Mouse (Mus musculus) forebrain, embryonic 14.5 days (tissue): Measurements from ENCODE around the gene Utp14a. TPM values are rescaled to one million over a fixed set of nuclear protein-coding genes. Genes with fewer than 3 reads are reported as not detected.
A peak's percentile ranks its signal among the peaks of the same experiment; 100 is the strongest.

Experiments used
- ATAC-seq: fragments of 200-750 bp; cut with Nextera tagmentation; 2 replicates; pipeline ENCODE4 v1.8.0; 2017; ENCODE audit warnings: mild to moderate bottlenecking, moderate library complexity
- DNase-seq: peaks from one replicate; pipeline ENCODE4 v3.0.0-alpha.2; 2015; ENCODE audit warnings: low spot score
- H3K27ac ChIP-seq: fragments of 300-500 bp; sonication (generic); 2 replicates; pipeline ENCODE4 v1.5.1; 2014; ENCODE audit warnings: low read depth, mild to moderate bottlenecking, control low read depth, low read length, moderate library complexity
- H3K27me3 ChIP-seq: fragments of 300-500 bp; sonication (generic); replicated peaks from 2 replicates; pipeline ENCODE4 v1.6.1; 2014; ENCODE audit warnings: low read length, control low read depth, mixed read lengths; ENCODE audit not compliant: control insufficient read depth, insufficient read depth
- H3K36me3 ChIP-seq: fragments of 300-500 bp; sonication (generic); 2 replicates; pipeline ENCODE4 v1.6.1; 2014; ENCODE audit warnings: low read length, control low read depth; ENCODE audit not compliant: control insufficient read depth, insufficient read depth
- H3K4me1 ChIP-seq: fragments of 300-500 bp; sonication (generic); 2 replicates; pipeline ENCODE4 v1.6.1; 2014; ENCODE audit warnings: antibody characterized with exemption, low read length, control low read depth; ENCODE audit not compliant: control insufficient read depth, insufficient read depth
- H3K4me2 ChIP-seq: fragments of 300-500 bp; sonication (generic); 2 replicates; pipeline ENCODE4 v1.6.1; 2014; ENCODE audit warnings: mild to moderate bottlenecking, control low read depth, low read length
- H3K4me3 ChIP-seq: fragments of 300-500 bp; sonication (generic); 2 replicates; pipeline ENCODE4 v1.5.1; 2014; ENCODE audit warnings: low read depth, low read length, control low read depth
- H3K9ac ChIP-seq: fragments of 300-500 bp; sonication (generic); 2 replicates; pipeline ENCODE4 v1.6.1; 2014; ENCODE audit warnings: mild to moderate bottlenecking, low read length, control low read depth, moderate library complexity
- H3K9me3 ChIP-seq: fragments of 300-500 bp; sonication (generic); replicated peaks from 2 replicates; pipeline ENCODE4 v1.6.1; 2016; ENCODE audit warnings: low read length, control low read depth, mixed read lengths; ENCODE audit not compliant: control insufficient read depth
- WGBS: fragments of 180-500 bp; shearing (Covaris S2); extraction: QIAGEN DNeasy Blood & Tissue Kit; methylation state at CpG from one replicate; pipeline ENCODE4 v1.1.7; 2014; 5-methylcytosine and 5-hydroxymethylcytosine counted together
- polyA plus RNA-seq: library from polyadenylated mRNA; unstranded; fragments of >200 nt; fragmentation: Nextera tagmentation; extraction: Ambion mirVana; gene quantifications from 2 replicates; pipeline ENCODE4 v1.2.1, GENCODE M21; 2014

Gene Utp14a
- polyA plus RNA-seq, 1 experiment from 2014 or later = 17.9 TPM

GRCm38 (mm10) chrX:48255830-48256428 is 733 bp upstream of the Utp14a start:
- Histone ChIP-seq H3K9me3 (no peaks in the 10 kb centered on the region), H3K4me1 (no peaks in the 10 kb centered on the region), H3K36me3 (0 out of 2 replicates have a peak, but pooled peaks cover 4% of the 10 kb centered on the region), H3K4me2 (peak overlapping the region; percentile 54), H3K4me3 (peak overlapping the region; percentile 45), H3K9ac (peak overlapping the region; percentile 56), H3K27ac (peak overlapping the region; percentile 84), H3K27me3 (no peaks in the 10 kb centered on the region)
- 31% methylated on average over 18 of the region's 18 CpGs for WGBS
- peak; percentile 67 for ATAC-seq
- DNase-seq = peak; percentile 27

- peak overlapping the region; percentile 54 for H3K9ac ChIP-seq
- ATAC-seq (peak; percentile 24; the same call in 1 of the 2 replicates), DNase-seq (peak; percentile 1)
- WGBS = 29% methylated on average over 16 of the region's 16 CpGs
- H3K36me3 ChIP-seq = 0 out of 2 replicates have a peak, but pooled peaks cover 4% of the 10 kb centered on the region
- no peaks in the 10 kb centered on the region for H3K4me1 ChIP-seq
- peak overlapping the region; percentile 45 for H3K4me3 ChIP-seq
- H3K4me2 ChIP-seq = peak overlapping the region; percentile 52
- H3K9me3 ChIP-seq = no peaks in the 10 kb centered on the region
- no peak overlapping the region for H3K27ac ChIP-seq
- no peaks in the 10 kb centered on the region for H3K27me3 ChIP-seq
Measured at GRCm38 (mm10) chrX:48257011-48257410, 349 bp downstream of the Utp14a start.

GRCm38 (mm10) chrX:48271671-48272070 is 15.0 kb downstream of the Utp14a start:
- H3K36me3 ChIP-seq = peaks cover 24% of the 10 kb centered on the region
- WGBS = 87% methylated on average over 4 of the region's 4 CpGs
- no peak overlapping the region for H3K4me2 ChIP-seq
- no peaks in the 10 kb centered on the region for H3K4me1 ChIP-seq
- no peaks in the 10 kb centered on the region for H3K9me3 ChIP-seq
- DNase-seq (no peak), ATAC-seq (no peak)
- H3K4me3 ChIP-seq = no peak overlapping the region
- H3K9ac ChIP-seq = no peak overlapping the region
- H3K27ac ChIP-seq = no peak overlapping the region
- no peaks in the 10 kb centered on the region for H3K27me3 ChIP-seq

GRCm38 (mm10) chrX:48274634-48275033 is 18.0 kb downstream of the Utp14a start:
- H3K27ac ChIP-seq = no peak overlapping the region
- no peak for DNase-seq
- H3K4me3 ChIP-seq = no peak overlapping the region
- H3K27me3 ChIP-seq = no peaks in the 10 kb centered on the region
- no peak overlapping the region for H3K9ac ChIP-seq
- ATAC-seq = no peak
- H3K9me3 ChIP-seq = no peaks in the 10 kb centered on the region
- peaks cover 22% of the 10 kb centered on the region; the same call in 1 of the 2 replicates for H3K36me3 ChIP-seq
- H3K4me2 ChIP-seq = no peak overlapping the region
- 82% methylated on average over 10 of the region's 10 CpGs for WGBS
- H3K4me1 ChIP-seq = no peaks in the 10 kb centered on the region

GRCm38 (mm10) chrX:48278103-48278502 is 21.4 kb downstream of the Utp14a start:
- H3K9me3 ChIP-seq = no peaks in the 10 kb centered on the region
- no peak overlapping the region for H3K27ac ChIP-seq
- peaks cover 22% of the 10 kb centered on the region; the same call in 1 of the 2 replicates for H3K36me3 ChIP-seq
- no peak overlapping the region for H3K4me3 ChIP-seq
- no peaks in the 10 kb centered on the region for H3K4me1 ChIP-seq
- no peak overlapping the region for H3K9ac ChIP-seq
- no peak overlapping the region for H3K4me2 ChIP-seq
- peak; percentile 61 for DNase-seq
- no peak for ATAC-seq
- WGBS = 42% methylated on average over 3 of the region's 3 CpGs
- H3K27me3 ChIP-seq = no peaks in the 10 kb centered on the region

- Histone ChIP-seq H3K9me3 (no peaks in the 10 kb centered on the region), H3K27me3 (no peaks in the 10 kb centered on the region), H3K4me3 (peak overlapping the region; percentile 43), H3K9ac (peak overlapping the region; percentile 72), H3K27ac (peak overlapping the region; percentile 86), H3K36me3 (peaks cover 11% of the 10 kb centered on the region; the same call in 1 of the 2 replicates), H3K4me1 (no peaks in the 10 kb centered on the region), H3K4me2 (peak overlapping the region; percentile 56)
- peak; percentile 89 for ATAC-seq
- DNase-seq = peak; percentile 92
- WGBS = 24% methylated on average over 37 of the region's 37 CpGs
Measured at GRCm38 (mm10) chrX:48284386-48285005, 27.8 kb downstream of the Utp14a start.

GRCm38 (mm10) chrX:48285006-48285650 is 28.5 kb downstream of the Utp14a start:
- Histone ChIP-seq H3K4me2 (peak overlapping the region; percentile 56), H3K27me3 (no peaks in the 10 kb centered on the region), H3K9me3 (no peaks in the 10 kb centered on the region), H3K4me3 (peak overlapping the region; percentile 43), H3K27ac (peak overlapping the region; percentile 86), H3K36me3 (peaks cover 8% of the 10 kb centered on the region; the same call in 1 of the 2 replicates), H3K4me1 (no peaks in the 10 kb centered on the region), H3K9ac (peak overlapping the region; percentile 72)
- DNase-seq (peak; percentile 91), ATAC-seq (peak; percentile 88)
- WGBS = 26% methylated on average over 32 of the region's 42 CpGs

- DNase-seq (no peak), ATAC-seq (peak; percentile 62)
- Histone ChIP-seq H3K9ac (peak overlapping the region; percentile 67), H3K4me2 (peak overlapping the region; percentile 56), H3K27ac (peak overlapping the region; percentile 48; the same call in 1 of the 2 replicates), H3K4me1 (no peaks in the 10 kb centered on the region), H3K9me3 (no peaks in the 10 kb centered on the region), H3K27me3 (no peaks in the 10 kb centered on the region), H3K36me3 (peaks cover 8% of the 10 kb centered on the region; the same call in 1 of the 2 replicates), H3K4me3 (peak overlapping the region; percentile 43)
- WGBS = 24% methylated on average over 26 of the region's 34 CpGs
Measured at GRCm38 (mm10) chrX:48285651-48286021, 29.0 kb downstream of the Utp14a start.
